In genomic region chr9:88524796-88525195, GRCm38 (mm10) we compare ENCODE assay signal across 23 mouse cellular contexts. TPM values are rescaled to one million over a fixed set of nuclear protein-coding genes. Genes with fewer than 3 reads are reported as not detected.
"Had no signal": no experiment of that assay in that cellular context is flagged by ENCODE, and none has a peak within 500 bp of the region (broad histone marks: within the 10 kb centered on the region; RNA-seq: fewer than 3 reads in every experiment).

No protein-coding gene starts in this region.

- H3K27me3 ChIP-seq: liver, embryonic 15.5 days; lung, embryonic 15.5 days; megakaryocyte, embryonic 14.5 days; midbrain, embryonic 12.5 days; midbrain, embryonic 15.5 days; neural tube, embryonic 12.5 days; stomach, embryonic 15.5 days had no signal

- H3K4me3 ChIP-seq: liver, embryonic 15.5 days; lung, embryonic 15.5 days; megakaryocyte, embryonic 14.5 days; midbrain, embryonic 12.5 days; midbrain, embryonic 15.5 days; neural tube, embryonic 12.5 days; stomach, embryonic 15.5 days had no signal

- ATAC-seq: liver, postnatal 0 days; lung, postnatal 0 days; midbrain, embryonic 15.5 days had no signal

- H3K27ac ChIP-seq: liver, embryonic 15.5 days; lung, embryonic 15.5 days; macrophage; midbrain, embryonic 12.5 days; midbrain, embryonic 15.5 days; neural tube, embryonic 12.5 days; stomach, embryonic 15.5 days; stomach, postnatal 0 days had no signal

- DNase-seq: liver, postnatal 0 days; lung, adult 2 months; lung, postnatal 14 days; lung, postnatal 36 days; right cerebral cortex, postnatal 14 days; thymus, adult 2 months; thymus, postnatal 25 days; thymus, postnatal 4 days had no signal

- H3K9ac ChIP-seq: liver, embryonic 15.5 days; liver, postnatal 0 days; lung, embryonic 15.5 days; midbrain, embryonic 12.5 days; midbrain, embryonic 15.5 days; neural tube, embryonic 12.5 days; stomach, embryonic 15.5 days had no signal

- H3K9me3 ChIP-seq: liver, embryonic 15.5 days; lung, embryonic 15.5 days; megakaryocyte, embryonic 14.5 days; midbrain, embryonic 12.5 days; midbrain, embryonic 15.5 days; neural tube, embryonic 12.5 days; stomach, embryonic 15.5 days had no signal

- H3K4me2 ChIP-seq: lung, embryonic 15.5 days; midbrain, embryonic 12.5 days; midbrain, embryonic 15.5 days; neural tube, embryonic 12.5 days; stomach, embryonic 15.5 days had no signal

RNA-seq across cellular contexts. Expression of gene Trim43a, which starts 55.9 kb away (rescaled TPM):
- total RNA-seq: megakaryocyte progenitor cell, adult 5-6 weeks; midbrain, postnatal 0 days; monocyte, adult 5-6 weeks; neutrophil, adult 5-6 weeks had no signal
- polyA plus RNA-seq: liver, embryonic 15.5 days; liver, postnatal 0 days; lung, adult 2 months; lung, postnatal 0 days; macrophage; spleen, adult 2 months had no signal
